In genomic region chr10:79919251-79919849, GRCm38 (mm10) we compare ENCODE assay signal across 11 mouse cellular contexts. TPM values are rescaled to one million over a fixed set of nuclear protein-coding genes. Genes with fewer than 3 reads are reported as not detected.
A peak's percentile ranks its signal among the peaks of the same experiment; 100 is the strongest.
DNase-seq lines count a peak whose midpoint lies in the region; ATAC-seq lines count a peak whose summit lies in the region.
"Had no signal": no experiment of that assay in that cellular context is flagged by ENCODE, and none has a peak within 500 bp of the region (broad histone marks: within the 10 kb centered on the region; RNA-seq: fewer than 3 reads in every experiment).

No protein-coding gene starts in this region.

- ATAC-seq in limb, embryonic 12.5 days (ENCODE audit: insufficient number of reproducible peaks, insufficient read depth, low FRiP score, low TSS enrichment, low read depth): no peak
- no peak for ATAC-seq in stomach, embryonic 16.5 days (ENCODE audit: insufficient read depth, low FRiP score)
- ATAC-seq: inflammation-experienced regulatory T-cells, adult 6 months; Patski had no signal

- peak; percentile 7 for DNase-seq in gastrocnemius, postnatal 25 days
- no peak for DNase-seq in gastrocnemius, postnatal 14 days
- peak; percentile 5 for DNase-seq in right cerebral cortex, postnatal 14 days
- no peak for DNase-seq in right cerebral cortex, adult 2 months (ENCODE audit: low spot score in 2 of 2)
- no peak for DNase-seq in embryo, embryonic 10.5 days (ENCODE audit: low spot score)
- DNase-seq in right cerebral cortex, postnatal 25 days: no peak

- H3K36me3 ChIP-seq in limb, embryonic 12.5 days: no peaks in the 10 kb centered on the region
- no peaks in the 10 kb centered on the region for H3K36me3 ChIP-seq in stomach, embryonic 16.5 days (ENCODE audit: control insufficient read depth, insufficient read depth, low read length)

- peak overlapping the region; percentile 31 for H3K4me3 ChIP-seq in limb, embryonic 12.5 days (replicated peaks)
- H3K4me3 ChIP-seq in stomach, embryonic 16.5 days (replicated peaks; ENCODE audit: low read length): peak overlapping the region; percentile 22

- peak overlapping the region; percentile 50 for H3K4me2 ChIP-seq in limb, embryonic 12.5 days
- H3K4me2 ChIP-seq in stomach, embryonic 16.5 days (ENCODE audit: low read depth, low read length): peak overlapping the region; percentile 38

- intact Hi-C loops in gastrocnemius, postnatal 14 days (cut with DNase I; ENCODE audit: low total_unique reads): loop anchor here (5.0 kb wide), 1 partner anchor 37 kb away; no protein-coding TSS in a partner anchor

- peaks cover 61% of the 10 kb centered on the region for H3K4me1 ChIP-seq in limb, embryonic 12.5 days (replicated peaks)
- H3K4me1 ChIP-seq in stomach, embryonic 16.5 days (ENCODE audit: control insufficient read depth, insufficient read depth, low read length): peaks cover 42% of the 10 kb centered on the region

- H3K27ac ChIP-seq in limb, embryonic 12.5 days: no peak overlapping the region
- no peak overlapping the region for H3K27ac ChIP-seq in stomach, embryonic 16.5 days (ENCODE audit: low read length)

- H3K9ac ChIP-seq in limb, embryonic 12.5 days (replicated peaks): no peak overlapping the region
- peak overlapping the region; percentile 8; the same call in 1 of the 2 replicates for H3K9ac ChIP-seq in stomach, embryonic 16.5 days (ENCODE audit: low read length)

- 3% methylated on average over 21 of the region's 21 CpGs for WGBS in limb, embryonic 12.5 days
- 11% methylated on average over 21 of the region's 21 CpGs for WGBS in stomach, embryonic 16.5 days

- H3K9me3 ChIP-seq in limb, embryonic 12.5 days: no peaks in the 10 kb centered on the region; the same call in 1 of the 2 replicates
- no peaks in the 10 kb centered on the region for H3K9me3 ChIP-seq in stomach, embryonic 16.5 days (replicated peaks; ENCODE audit: control insufficient read depth, low read length)

- H3K27me3 ChIP-seq in limb, embryonic 12.5 days: peaks cover 72% of the 10 kb centered on the region
- peaks cover 51% of the 10 kb centered on the region for H3K27me3 ChIP-seq in stomach, embryonic 16.5 days (ENCODE audit: control insufficient read depth, insufficient read depth, low read length)
- H3K27me3 ChIP-seq: Patski had no signal

RNA-seq across cellular contexts. Expression of gene R3hdm4, which starts 1.7 kb away (rescaled TPM):
- 100 to 1,000 TPM; 103 to 113 TPM for total RNA-seq in gastrocnemius, postnatal 25 days (2021)
- total RNA-seq in gastrocnemius, postnatal 14 days (2021): 100 to 1,000 TPM in 1 of 2 experiments, 10 to 100 TPM in 1; 98.8 to 106 TPM
- polyA plus RNA-seq in limb, embryonic 12.5 days (2016; fragmentation: Nextera tagmentation; extraction: Ambion mirVana): 149 and 161 TPM in 2 replicates
- 160 and 176 TPM in 2 replicates for polyA plus RNA-seq in stomach, embryonic 16.5 days (2015; fragmentation: Nextera tagmentation; extraction: Ambion mirVana)

RNA-seq across cellular contexts. Expression of gene Kiss1r, which starts 2.6 kb away (rescaled TPM):
- under 1 TPM; 0.18 to 0.29 TPM for total RNA-seq in gastrocnemius, postnatal 25 days (2021)
- under 1 TPM; 0.27 to 0.44 TPM for total RNA-seq in gastrocnemius, postnatal 14 days (2021)
- 1.1 and 1.2 TPM in 2 replicates for polyA plus RNA-seq in limb, embryonic 12.5 days (2016; fragmentation: Nextera tagmentation; extraction: Ambion mirVana)
- 0.89 and 0.97 TPM in 2 replicates for polyA plus RNA-seq in stomach, embryonic 16.5 days (2015; fragmentation: Nextera tagmentation; extraction: Ambion mirVana)
- polyA plus RNA-seq: inflammation-experienced regulatory T-cells, adult 6 months had no signal

RNA-seq across cellular contexts. Expression of gene Arid3a, which starts 7.5 kb away (rescaled TPM):
- 1 to 10 TPM; 2.4 to 2.8 TPM for total RNA-seq in gastrocnemius, postnatal 25 days (2021)
- 1 to 10 TPM; 2.4 to 2.7 TPM for total RNA-seq in gastrocnemius, postnatal 14 days (2021)
- polyA plus RNA-seq in limb, embryonic 12.5 days (2016; fragmentation: Nextera tagmentation; extraction: Ambion mirVana): 8.4 and 8.6 TPM in 2 replicates
- 4.9 and 5.2 TPM in 2 replicates for polyA plus RNA-seq in stomach, embryonic 16.5 days (2015; fragmentation: Nextera tagmentation; extraction: Ambion mirVana)

RNA-seq across cellular contexts. Expression of gene Gm26602, which starts 8.7 kb away (rescaled TPM):
- total RNA-seq in gastrocnemius, postnatal 25 days (2021): not detected
- total RNA-seq in gastrocnemius, postnatal 14 days (2021): not detected
- 5.5 and 21.1 TPM in 2 replicates for polyA plus RNA-seq in limb, embryonic 12.5 days (2016; fragmentation: Nextera tagmentation; extraction: Ambion mirVana)
- polyA plus RNA-seq in stomach, embryonic 16.5 days (2015; fragmentation: Nextera tagmentation; extraction: Ambion mirVana): 4.1 TPM in 1 of 2 replicates, not detected in the other
- total RNA-seq: neutrophil, adult 5-6 weeks had no signal
- polyA plus RNA-seq: Patski had no signal

RNA-seq across cellular contexts. Expression of gene Med16, which starts 10.6 kb away (rescaled TPM):
- 10 to 100 TPM; 29.2 to 34.4 TPM for total RNA-seq in gastrocnemius, postnatal 25 days (2021)
- 10 to 100 TPM; 37.7 to 38.1 TPM for total RNA-seq in gastrocnemius, postnatal 14 days (2021)
- 50.8 and 53.7 TPM in 2 replicates for polyA plus RNA-seq in limb, embryonic 12.5 days (2016; fragmentation: Nextera tagmentation; extraction: Ambion mirVana)
- 39.6 and 42.3 TPM in 2 replicates for polyA plus RNA-seq in stomach, embryonic 16.5 days (2015; fragmentation: Nextera tagmentation; extraction: Ambion mirVana)

Comparison
In these comparisons a context has a peak if more than half of its experiments do, and no peak if none do; other contexts are left out.
1. DNase-seq: peak in gastrocnemius, postnatal 25 days (single experiment) and right cerebral cortex, postnatal 14 days (single experiment); none in gastrocnemius, postnatal 14 days (single experiment), right cerebral cortex, adult 2 months (0 of 2), embryo, embryonic 10.5 days (single experiment) and right cerebral cortex, postnatal 25 days (single experiment).